Mouse (Mus musculus): ENCODE measurements around the gene Zfp526. TPM values are rescaled to one million over a fixed set of nuclear protein-coding genes. Genes with fewer than 3 reads are reported as not detected.

Zfp526 gene
- polyA plus RNA-seq, 1 experiment from 2014 or later: 1.8 TPM

DNA sequence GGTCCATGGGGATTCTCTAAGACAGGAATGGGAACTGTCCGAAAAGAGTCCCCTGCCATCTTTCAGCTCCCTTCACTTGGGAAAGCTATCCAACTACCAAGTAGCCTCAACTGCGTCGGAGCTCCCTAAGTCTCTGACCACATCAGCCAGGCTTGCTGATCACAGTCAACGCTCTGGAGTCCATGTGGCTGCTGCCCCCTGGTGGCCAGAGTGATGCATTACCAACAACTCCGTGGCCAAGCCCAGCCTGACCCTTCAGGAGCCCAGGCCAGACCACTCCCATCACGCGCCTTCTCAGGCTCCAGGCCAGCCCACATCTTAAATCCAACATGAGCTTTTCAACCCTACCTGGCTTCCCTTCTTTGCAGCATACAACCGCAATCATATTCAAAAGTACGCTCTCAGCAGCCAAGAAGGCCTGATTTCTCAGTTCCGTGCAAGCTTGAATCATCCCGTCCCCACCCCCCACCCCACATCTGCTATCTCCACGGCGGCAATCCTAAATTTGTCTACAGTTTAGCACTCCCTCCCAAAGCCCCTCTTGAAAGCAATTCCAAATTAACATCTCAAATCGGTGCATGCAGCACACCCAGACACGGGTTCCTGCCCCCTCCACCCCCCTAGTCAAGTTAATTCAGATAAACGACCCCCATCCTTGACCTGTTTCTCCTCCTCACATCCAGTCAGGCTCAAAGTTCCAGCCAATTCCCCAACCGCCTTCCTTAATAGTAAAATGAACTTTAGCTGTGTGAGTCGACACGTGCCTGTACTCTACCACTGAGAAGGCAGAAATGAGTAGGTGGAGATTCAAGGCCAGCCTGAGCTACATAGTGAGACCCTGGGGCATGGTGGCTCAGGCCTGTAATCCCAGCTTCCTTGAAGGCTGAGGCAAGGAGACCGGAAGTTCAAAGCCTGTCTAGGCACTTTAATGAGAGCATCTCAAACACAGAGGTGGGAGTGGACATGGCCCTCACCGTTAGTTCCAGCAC, 33.3 kb upstream of the Zfp526 start:
- WGBS (ENCODE audit: insufficient replicate concordance): 32% methylated on average over 21 of the region's 21 CpGs
- H3K4me2 ChIP-seq: no peak overlapping the region
- H3K27ac ChIP-seq (replicated peaks): no peak overlapping the region
- H3K9ac ChIP-seq: no peak overlapping the region
- no peak overlapping the region for H3K4me3 ChIP-seq (replicated peaks)
- ATAC-seq (ENCODE audit: insufficient read depth): peak; percentile 62; the same call in 1 of the 2 replicates
- no peaks in the 10 kb centered on the region for H3K9me3 ChIP-seq (replicated peaks)
- H3K27me3 ChIP-seq: peaks cover 18% of the 10 kb centered on the region
- peaks cover 8% of the 10 kb centered on the region for H3K4me1 ChIP-seq (replicated peaks)
- no peaks in the 10 kb centered on the region for H3K36me3 ChIP-seq (replicated peaks)

DNA sequence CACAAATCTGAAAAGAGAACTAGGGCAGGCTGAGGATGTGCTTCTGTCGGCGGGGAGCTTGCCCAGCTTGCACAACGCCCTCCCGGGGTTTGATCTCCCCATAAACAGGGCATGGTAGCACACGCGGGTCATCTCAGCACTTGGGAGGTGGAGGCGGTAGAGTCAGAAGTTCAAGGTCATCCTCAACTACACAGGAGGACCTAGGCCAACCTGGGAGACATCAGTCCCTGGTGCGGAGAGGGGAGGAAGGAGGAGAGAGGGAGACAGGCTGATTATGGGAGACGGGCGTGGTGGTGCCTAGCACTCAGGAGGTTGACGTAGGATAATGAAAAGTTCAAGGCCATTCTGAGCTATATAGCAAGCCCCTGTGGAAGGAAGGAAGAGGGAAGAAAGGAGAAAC, 30.4 kb upstream of the Zfp526 start:
- no peak overlapping the region for H3K9ac ChIP-seq
- H3K27ac ChIP-seq (replicated peaks): no peak overlapping the region
- no peaks in the 10 kb centered on the region for H3K36me3 ChIP-seq (replicated peaks)
- H3K9me3 ChIP-seq (replicated peaks): no peaks in the 10 kb centered on the region
- no peak for ATAC-seq (ENCODE audit: insufficient read depth)
- H3K4me1 ChIP-seq (replicated peaks): peaks cover 26% of the 10 kb centered on the region
- H3K4me2 ChIP-seq: no peak overlapping the region
- H3K27me3 ChIP-seq: no peaks in the 10 kb centered on the region
- 76% methylated on average over 11 of the region's 11 CpGs for WGBS (ENCODE audit: insufficient replicate concordance)
- H3K4me3 ChIP-seq (replicated peaks): no peak overlapping the region

DNA sequence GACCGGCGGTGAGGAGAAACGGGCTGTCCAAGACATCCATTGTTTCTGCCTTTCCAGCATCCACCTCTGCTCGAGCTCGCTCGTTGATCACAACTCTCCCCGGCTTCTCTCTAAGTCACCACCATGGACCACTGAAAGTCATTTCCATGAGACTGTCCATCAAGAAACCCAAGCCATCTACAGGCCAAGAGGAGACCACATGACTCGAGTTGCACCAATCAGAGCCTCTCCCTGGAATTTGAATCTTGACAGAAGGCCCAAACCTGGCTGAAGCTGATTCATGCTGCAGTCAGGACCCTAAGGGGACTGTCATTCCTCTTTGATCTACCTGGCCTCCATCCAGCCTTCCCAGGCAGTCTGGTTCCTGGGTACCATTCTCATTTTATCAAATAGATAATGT, 29.1 kb upstream of the Zfp526 start:
- no peaks in the 10 kb centered on the region for H3K9me3 ChIP-seq (replicated peaks)
- WGBS (ENCODE audit: insufficient replicate concordance): 70% methylated on average over 8 of the region's 8 CpGs
- H3K27me3 ChIP-seq: no peaks in the 10 kb centered on the region
- H3K4me2 ChIP-seq: no peak overlapping the region
- peaks cover 38% of the 10 kb centered on the region for H3K4me1 ChIP-seq (replicated peaks)
- no peak overlapping the region for H3K27ac ChIP-seq (replicated peaks)
- H3K4me3 ChIP-seq (replicated peaks): no peak overlapping the region
- ATAC-seq (ENCODE audit: insufficient read depth): no peak
- H3K36me3 ChIP-seq (replicated peaks): no peaks in the 10 kb centered on the region
- no peak overlapping the region for H3K9ac ChIP-seq

DNA sequence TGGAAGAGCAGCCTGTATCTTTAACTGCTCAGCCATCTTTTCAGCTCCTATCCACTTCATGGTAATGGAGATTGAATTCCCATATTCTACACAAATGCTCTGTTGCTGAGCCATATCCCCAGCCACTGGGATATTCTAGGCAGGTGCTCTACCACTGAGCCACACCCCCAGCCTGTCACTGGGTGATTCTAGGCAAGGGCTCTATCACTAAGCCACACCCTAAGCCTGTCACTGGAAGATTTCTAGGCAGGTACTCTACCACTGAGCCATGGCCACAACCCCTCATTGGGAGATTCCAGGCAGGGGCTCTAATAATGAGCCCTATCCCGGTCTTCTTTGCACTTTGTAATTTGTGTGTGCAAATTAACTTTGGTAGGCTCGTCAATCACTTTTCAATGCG, 26.1 kb upstream of the Zfp526 start:
- H3K4me2 ChIP-seq: peak overlapping the region; percentile 48

DNA sequence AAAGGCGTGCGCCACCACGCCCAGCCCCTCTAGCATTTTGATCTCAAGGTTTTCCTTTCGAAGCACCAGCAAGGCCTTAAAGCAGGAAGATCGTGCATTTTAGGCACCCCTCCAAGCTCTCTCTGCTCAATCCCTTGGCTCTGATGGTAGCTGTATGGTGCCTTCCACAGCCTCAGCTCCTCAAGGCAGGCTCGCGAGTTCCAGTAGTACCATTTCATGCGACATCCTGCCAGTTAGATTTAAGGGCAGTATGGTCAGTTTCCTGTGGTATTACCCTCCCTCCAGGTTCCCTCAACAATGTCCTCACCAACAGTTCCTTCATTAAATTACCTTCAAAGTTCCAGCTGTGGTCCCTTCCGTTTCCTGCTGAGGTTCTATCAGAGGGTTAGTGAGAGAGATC, 25.1 kb upstream of the Zfp526 start:
- Histone ChIP-seq H3K4me1 (replicated peaks) (peaks cover 43% of the 10 kb centered on the region), H3K36me3 (replicated peaks) (peaks cover 9% of the 10 kb centered on the region), H3K27me3 (no peaks in the 10 kb centered on the region), H3K4me3 (replicated peaks) (no peak overlapping the region), H3K9ac (no peak overlapping the region), H3K9me3 (replicated peaks) (no peaks in the 10 kb centered on the region), H3K4me2 (no peak overlapping the region; the same call in 1 of the 2 replicates), H3K27ac (replicated peaks) (peak overlapping the region; percentile 82)
- no peak for ATAC-seq (ENCODE audit: insufficient read depth)
- 59% methylated on average over 9 of the region's 9 CpGs for WGBS (ENCODE audit: insufficient replicate concordance)

More for the DNA sequence above, 26.1 kb upstream of the Zfp526 start:
- no peak overlapping the region for H3K9ac ChIP-seq
- 73% methylated on average over 3 of the region's 3 CpGs for WGBS (ENCODE audit: insufficient replicate concordance)
- peak overlapping the region; percentile 82 for H3K27ac ChIP-seq (replicated peaks)
- H3K4me3 ChIP-seq (replicated peaks): no peak overlapping the region
- no peaks in the 10 kb centered on the region for H3K27me3 ChIP-seq
- peaks cover 43% of the 10 kb centered on the region for H3K4me1 ChIP-seq (replicated peaks)
- no peaks in the 10 kb centered on the region for H3K36me3 ChIP-seq (replicated peaks)
- H3K9me3 ChIP-seq (replicated peaks): no peaks in the 10 kb centered on the region
- peak; percentile 97 for ATAC-seq (ENCODE audit: insufficient read depth)

DNA sequence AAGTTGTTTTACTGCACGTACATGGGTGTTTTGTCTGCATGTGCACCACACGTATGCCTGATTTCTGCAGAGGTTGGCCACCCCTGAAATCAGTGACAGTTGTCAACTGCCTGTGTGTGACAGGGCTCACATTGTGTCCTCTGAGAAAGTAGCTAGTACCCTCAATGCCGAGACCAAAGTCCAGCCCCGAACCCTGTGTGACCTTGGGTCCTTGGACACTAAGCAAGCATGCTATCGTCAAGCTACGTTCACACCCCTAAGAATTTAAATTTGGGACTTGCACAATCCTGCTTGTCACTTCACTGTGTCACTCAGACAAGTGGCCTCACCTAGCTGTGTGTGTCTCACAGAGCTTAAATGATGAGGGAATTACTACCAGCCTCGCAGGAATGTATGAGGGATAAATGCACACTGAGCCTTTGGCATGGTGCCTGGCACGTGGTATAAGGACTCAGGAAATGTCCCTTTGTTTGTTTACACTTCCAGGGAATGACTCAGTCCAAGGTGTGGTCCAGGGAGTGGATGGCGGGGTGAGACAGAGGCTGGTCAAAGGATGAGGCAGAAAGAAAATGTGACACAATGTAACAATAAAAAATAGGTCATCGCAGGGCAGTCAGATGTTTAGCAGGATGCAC, 23.7 kb upstream of the Zfp526 start:
- H3K9me3 ChIP-seq (replicated peaks): no peaks in the 10 kb centered on the region
- peaks cover 23% of the 10 kb centered on the region for H3K36me3 ChIP-seq (replicated peaks)
- no peak overlapping the region; the same call in 1 of the 2 replicates for H3K27ac ChIP-seq (replicated peaks)
- peak; percentile 10; the same call in 1 of the 2 replicates for ATAC-seq (ENCODE audit: insufficient read depth)
- WGBS (ENCODE audit: insufficient replicate concordance): 63% methylated on average over 10 of the region's 10 CpGs
- no peak overlapping the region for H3K4me2 ChIP-seq
- no peak overlapping the region for H3K9ac ChIP-seq
- no peaks in the 10 kb centered on the region for H3K27me3 ChIP-seq
- H3K4me3 ChIP-seq (replicated peaks): no peak overlapping the region
- H3K4me1 ChIP-seq (replicated peaks): peaks cover 43% of the 10 kb centered on the region

DNA sequence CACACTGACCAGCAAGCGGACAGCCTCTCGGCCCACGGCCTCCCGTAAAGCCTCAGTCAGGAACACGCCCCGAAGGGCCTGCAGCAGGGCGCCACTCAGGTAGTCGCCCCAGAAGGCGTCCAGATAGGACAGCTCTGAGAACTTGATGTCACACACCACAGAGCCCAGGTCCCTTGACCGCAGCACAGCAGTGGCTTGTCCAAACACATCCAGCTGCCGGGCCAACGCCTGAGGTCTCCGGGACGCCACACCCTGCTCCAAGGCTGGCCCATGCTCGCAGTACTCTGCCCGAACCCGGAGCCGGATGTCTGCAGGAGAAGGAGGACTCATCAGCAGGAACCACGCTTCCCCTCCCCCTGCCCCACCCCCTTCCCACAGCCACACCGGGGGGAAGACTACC, 17.6 kb upstream of the Zfp526 start:
- Histone ChIP-seq H3K9me3 (replicated peaks) (no peaks in the 10 kb centered on the region), H3K27me3 (no peaks in the 10 kb centered on the region), H3K4me3 (replicated peaks) (no peak overlapping the region), H3K9ac (no peak overlapping the region), H3K4me1 (replicated peaks) (peaks cover 48% of the 10 kb centered on the region), H3K27ac (replicated peaks) (no peak overlapping the region), H3K36me3 (replicated peaks) (peaks cover 85% of the 10 kb centered on the region), H3K4me2 (no peak overlapping the region)
- 82% methylated on average over 20 of the region's 20 CpGs for WGBS (ENCODE audit: insufficient replicate concordance)
- no peak for ATAC-seq (ENCODE audit: insufficient read depth)

DNA sequence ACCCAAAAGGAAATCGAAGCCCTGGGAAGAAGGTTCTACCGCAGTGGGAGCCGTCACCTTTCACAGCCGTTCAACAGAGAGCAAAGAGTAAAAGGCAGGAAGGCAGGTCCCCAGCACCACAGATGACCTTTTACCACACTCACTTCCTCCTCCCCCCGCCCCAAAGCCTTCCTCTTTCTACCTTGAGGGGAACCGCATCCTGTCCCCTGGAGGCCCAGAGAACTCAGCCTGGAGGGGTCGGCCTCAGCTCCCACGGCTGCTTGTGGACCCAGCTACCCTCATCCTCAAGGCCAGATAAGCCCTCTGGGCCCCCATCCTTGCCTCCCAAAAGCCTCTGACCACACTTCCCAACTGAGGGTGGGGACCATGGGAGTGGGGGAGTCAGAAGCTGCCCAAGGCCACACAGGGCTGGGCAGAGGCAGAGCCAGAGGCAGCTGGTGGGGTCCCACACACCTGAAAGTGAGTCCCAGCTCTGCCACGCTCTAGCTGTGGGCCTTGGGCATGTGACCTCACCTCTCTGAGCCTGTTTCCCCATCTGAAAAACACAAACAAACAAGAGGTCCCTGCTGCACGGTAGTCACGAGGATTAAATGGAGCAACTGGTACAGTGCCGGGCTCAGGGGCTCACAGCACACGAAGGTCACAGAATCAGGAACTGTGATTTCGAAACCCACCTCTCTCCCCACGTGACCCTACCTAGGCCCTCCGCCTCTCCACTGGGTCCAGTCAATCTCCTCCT, 15.7 kb upstream of the Zfp526 start:
- Histone ChIP-seq H3K27ac (replicated peaks) (peak overlapping the region; percentile 71), H3K4me2 (peak overlapping the region; percentile 42), H3K36me3 (replicated peaks) (peaks cover 100% of the 10 kb centered on the region), H3K4me3 (replicated peaks) (peak overlapping the region; percentile 4; the same call in 1 of the 2 replicates), H3K27me3 (no peaks in the 10 kb centered on the region), H3K9me3 (replicated peaks) (no peaks in the 10 kb centered on the region), H3K4me1 (replicated peaks) (peaks cover 67% of the 10 kb centered on the region), H3K9ac (peak overlapping the region; percentile 18; the same call in 1 of the 2 replicates)
- 0 out of 2 replicates have a peak, but pooled peaks have one; percentile 4 for ATAC-seq (ENCODE audit: insufficient read depth)
- 48% methylated on average over 16 of the region's 16 CpGs for WGBS (ENCODE audit: insufficient replicate concordance)

DNA sequence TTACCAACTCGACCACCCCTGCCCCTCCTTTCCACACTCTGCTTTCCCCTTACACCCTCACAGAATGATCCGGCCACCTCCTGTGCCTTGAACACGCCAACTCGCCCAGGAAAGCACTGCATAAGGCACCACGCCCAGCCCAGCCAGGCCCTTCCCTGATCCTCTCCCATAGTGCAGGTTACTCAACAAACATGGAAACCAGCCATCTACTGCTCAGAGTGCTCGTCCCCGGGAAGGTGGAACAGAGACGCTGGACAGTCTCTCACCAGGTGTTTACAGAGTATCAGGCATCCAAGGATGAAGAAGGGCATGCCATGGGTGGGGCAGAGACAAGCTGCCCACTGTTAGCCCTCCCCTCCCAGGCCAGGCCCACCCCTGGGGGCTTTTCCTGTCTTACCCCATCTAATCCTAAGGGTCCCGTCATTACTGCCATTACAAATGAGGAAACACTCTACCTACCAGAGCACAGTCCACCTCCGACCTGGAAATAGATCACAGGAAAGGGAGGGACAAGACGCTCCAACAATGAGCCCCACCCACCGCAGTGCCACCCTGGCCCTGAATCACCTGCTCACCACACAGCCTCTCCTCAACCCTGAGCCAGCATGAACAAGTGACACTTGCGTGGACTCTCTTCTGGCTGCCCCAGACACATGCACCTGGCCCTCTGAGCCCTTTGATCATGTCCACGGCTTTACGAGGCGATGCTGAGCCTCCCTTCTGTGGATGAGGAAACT, 15.0 kb upstream of the Zfp526 start:
- Histone ChIP-seq H3K4me1 (replicated peaks) (peaks cover 74% of the 10 kb centered on the region), H3K4me2 (peak overlapping the region; percentile 42; the same call in 1 of the 2 replicates), H3K36me3 (replicated peaks) (peaks cover 100% of the 10 kb centered on the region), H3K27ac (replicated peaks) (peak overlapping the region; percentile 48), H3K4me3 (replicated peaks) (no peak overlapping the region), H3K9me3 (replicated peaks) (no peaks in the 10 kb centered on the region), H3K27me3 (no peaks in the 10 kb centered on the region), H3K9ac (no peak overlapping the region)
- ATAC-seq (ENCODE audit: insufficient read depth): no peak
- 77% methylated on average over 16 of the region's 16 CpGs for WGBS (ENCODE audit: insufficient replicate concordance)

DNA sequence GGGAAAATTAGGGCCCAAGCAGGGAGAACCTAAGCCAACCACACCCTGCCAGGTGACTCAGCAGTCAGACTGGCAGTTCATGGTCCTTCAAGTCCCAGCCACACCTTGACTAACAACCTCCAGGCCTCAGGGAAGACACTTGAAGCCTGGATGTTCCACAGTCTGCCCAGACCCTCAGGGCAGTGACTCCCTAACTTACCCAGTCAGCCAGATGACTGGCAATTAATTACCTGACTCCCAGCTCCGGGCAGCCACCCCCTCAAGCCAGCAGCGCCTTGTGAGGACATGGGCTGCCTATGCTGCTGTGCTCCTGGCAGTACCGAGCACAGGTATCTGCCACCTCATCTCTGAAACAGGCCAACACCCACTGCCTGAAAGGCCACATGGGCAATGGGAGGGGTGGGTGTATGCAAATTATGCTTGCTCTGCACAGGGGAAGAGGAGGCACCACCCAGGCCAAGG, 12.0 kb upstream of the Zfp526 start:
- Histone ChIP-seq H3K4me3 (replicated peaks) (peak overlapping the region; percentile 45), H3K27ac (replicated peaks) (peak overlapping the region; percentile 94), H3K9ac (peak overlapping the region; percentile 57), H3K4me1 (replicated peaks) (peaks cover 93% of the 10 kb centered on the region), H3K4me2 (peak overlapping the region; percentile 73), H3K27me3 (no peaks in the 10 kb centered on the region), H3K9me3 (replicated peaks) (no peaks in the 10 kb centered on the region), H3K36me3 (replicated peaks) (peaks cover 100% of the 10 kb centered on the region)
- ATAC-seq (ENCODE audit: insufficient read depth): peak; percentile 88
- 57% methylated on average over 3 of the region's 3 CpGs for WGBS (ENCODE audit: insufficient replicate concordance)
